Mouse (Mus musculus) limb, embryonic 15.5 days (tissue): ENCODE results near the gene Irf2bpl. TPM values are rescaled to one million over a fixed set of nuclear protein-coding genes. Genes with fewer than 3 reads are reported as not detected.

Experiments used
- ATAC-seq: fragments of 200-750 bp; cut with Nextera tagmentation; 2 replicates; pipeline ENCODE4 v1.8.0; 2017; ENCODE audit warnings: low read depth, moderate TSS enrichment; ENCODE audit not compliant: insufficient number of reproducible peaks, low FRiP score, low TSS enrichment
- H3K27ac ChIP-seq: fragments of 300-500 bp; sonication (generic); 2 replicates; pipeline ENCODE4 v1.5.1; 2015; ENCODE audit warnings: moderate library complexity, mild to moderate bottlenecking, inconsistent platforms
- H3K27me3 ChIP-seq: fragments of 300-500 bp; sonication (generic); 2 replicates; pipeline ENCODE4 v1.6.1; 2015; ENCODE audit warnings: inconsistent platforms
- H3K36me3 ChIP-seq: fragments of 300-500 bp; sonication (generic); 2 replicates; pipeline ENCODE4 v1.6.1; 2015; ENCODE audit warnings: inconsistent platforms
- H3K4me1 ChIP-seq: fragments of 300-500 bp; sonication (generic); 2 replicates; pipeline ENCODE4 v1.6.1; 2015; ENCODE audit warnings: inconsistent platforms
- H3K4me2 ChIP-seq: fragments of 300-500 bp; sonication (generic); 2 replicates; pipeline ENCODE4 v1.6.1; 2015; ENCODE audit warnings: mild to moderate bottlenecking, inconsistent platforms
- H3K4me3 ChIP-seq: fragments of 300-500 bp; sonication (generic); 2 replicates; pipeline ENCODE4 v1.5.1; 2015; ENCODE audit warnings: mild to moderate bottlenecking, inconsistent platforms
- H3K9ac ChIP-seq: fragments of 300-500 bp; sonication (generic); 2 replicates; pipeline ENCODE4 v1.6.1; 2015; ENCODE audit warnings: inconsistent platforms
- H3K9me3 ChIP-seq: fragments of 300-500 bp; sonication (generic); 2 replicates; pipeline ENCODE4 v1.6.1; 2016; ENCODE audit warnings: inconsistent platforms
- WGBS: fragments of 180-500 bp; shearing (Covaris S2); methylation state at CpG from one replicate; pipeline ENCODE4 v1.1.7; 2015; 5-methylcytosine and 5-hydroxymethylcytosine counted together
- polyA plus RNA-seq: library from polyadenylated mRNA; unstranded; fragments of >200 nt; fragmentation: Nextera tagmentation; extraction: Ambion mirVana; gene quantifications from 2 replicates; pipeline ENCODE4 v1.2.1, GENCODE M21; 2015

Gene Irf2bpl
- polyA plus RNA-seq, 1 experiment from 2014 or later, result 38.5 TPM

GRCm38 (mm10) chr12:86840526-86840925, 44.1 kb downstream of the Irf2bpl start:
- 85% methylated on average over 4 of the region's 4 CpGs for WGBS
- no peaks in the 10 kb centered on the region for H3K9me3 ChIP-seq
- H3K4me3 ChIP-seq, result no peak overlapping the region
- no peaks in the 10 kb centered on the region for H3K36me3 ChIP-seq
- H3K4me2 ChIP-seq, result no peak overlapping the region
- H3K4me1 ChIP-seq, result peaks cover 21% of the 10 kb centered on the region
- no peak for ATAC-seq
- no peaks in the 10 kb centered on the region for H3K27me3 ChIP-seq
- H3K27ac ChIP-seq, result no peak overlapping the region
- H3K9ac ChIP-seq, result no peak overlapping the region

GRCm38 (mm10) chr12:86838181-86838580, 46.4 kb downstream of the Irf2bpl start:
- no peak overlapping the region for H3K4me3 ChIP-seq
- peaks cover 28% of the 10 kb centered on the region for H3K4me1 ChIP-seq
- peak overlapping the region; percentile 64 for H3K27ac ChIP-seq
- H3K9ac ChIP-seq, result no peak overlapping the region
- no peaks in the 10 kb centered on the region for H3K9me3 ChIP-seq
- ATAC-seq, result no peak
- H3K36me3 ChIP-seq, result no peaks in the 10 kb centered on the region
- WGBS, result 66% methylated on average over 2 of the region's 2 CpGs
- H3K27me3 ChIP-seq, result no peaks in the 10 kb centered on the region
- H3K4me2 ChIP-seq, result no peak overlapping the region

- Histone ChIP-seq H3K27ac (peak overlapping the region; percentile 75), H3K36me3 (no peaks in the 10 kb centered on the region), H3K4me1 (peaks cover 44% of the 10 kb centered on the region), H3K4me3 (peak overlapping the region; percentile 7), H3K9ac (no peak overlapping the region), H3K4me2 (peak overlapping the region; percentile 32), H3K27me3 (no peaks in the 10 kb centered on the region), H3K9me3 (no peaks in the 10 kb centered on the region)
- peak; percentile 84 for ATAC-seq
- 24% methylated on average over 23 of the region's 23 CpGs for WGBS
Observed at GRCm38 (mm10) chr12:86836431-86837047, 48.1 kb downstream of the Irf2bpl start.

GRCm38 (mm10) chr12:86835899-86836298, 48.7 kb downstream of the Irf2bpl start:
- Histone ChIP-seq H3K36me3 (no peaks in the 10 kb centered on the region), H3K27ac (0 out of 2 replicates have a peak overlapping the region, but pooled peaks have one; percentile 75), H3K4me2 (no peak overlapping the region), H3K9me3 (no peaks in the 10 kb centered on the region), H3K27me3 (no peaks in the 10 kb centered on the region), H3K4me3 (no peak overlapping the region), H3K4me1 (peaks cover 46% of the 10 kb centered on the region), H3K9ac (no peak overlapping the region)
- ATAC-seq, result no peak
- 82% methylated on average over 3 of the region's 3 CpGs for WGBS

- Histone ChIP-seq H3K4me1 (peaks cover 59% of the 10 kb centered on the region), H3K27ac (peak overlapping the region; percentile 47; the same call in 1 of the 2 replicates), H3K4me2 (no peak overlapping the region), H3K27me3 (no peaks in the 10 kb centered on the region), H3K9me3 (no peaks in the 10 kb centered on the region), H3K36me3 (no peaks in the 10 kb centered on the region), H3K4me3 (no peak overlapping the region), H3K9ac (no peak overlapping the region)
- ATAC-seq, result no peak
- WGBS, result 80% methylated on average over 3 of the region's 3 CpGs
Observed at GRCm38 (mm10) chr12:86834416-86834772, 50.2 kb downstream of the Irf2bpl start.

- no peaks in the 10 kb centered on the region for H3K27me3 ChIP-seq
- peak overlapping the region; percentile 47 for H3K27ac ChIP-seq
- WGBS, result 50% methylated on average over 6 of the region's 6 CpGs
- H3K9me3 ChIP-seq, result no peaks in the 10 kb centered on the region
- no peak overlapping the region for H3K9ac ChIP-seq
- H3K36me3 ChIP-seq, result no peaks in the 10 kb centered on the region
- ATAC-seq, result no peak
- peaks cover 57% of the 10 kb centered on the region for H3K4me1 ChIP-seq
- H3K4me2 ChIP-seq, result no peak overlapping the region
- H3K4me3 ChIP-seq, result no peak overlapping the region
Observed at GRCm38 (mm10) chr12:86833711-86834415, 50.7 kb downstream of the Irf2bpl start.

GRCm38 (mm10) chr12:86832551-86833182, 51.9 kb downstream of the Irf2bpl start:
- ATAC-seq, result no peak
- H3K9ac ChIP-seq, result no peak overlapping the region
- H3K27me3 ChIP-seq, result no peaks in the 10 kb centered on the region
- peak overlapping the region; percentile 47 for H3K27ac ChIP-seq
- no peaks in the 10 kb centered on the region for H3K9me3 ChIP-seq
- H3K4me1 ChIP-seq, result peaks cover 45% of the 10 kb centered on the region
- no peaks in the 10 kb centered on the region for H3K36me3 ChIP-seq
- 63% methylated on average over 11 of the region's 11 CpGs for WGBS
- no peak overlapping the region for H3K4me2 ChIP-seq
- no peak overlapping the region for H3K4me3 ChIP-seq

GRCm38 (mm10) chr12:86831591-86832550, 52.7 kb downstream of the Irf2bpl start:
- peak overlapping the region; percentile 65 for H3K27ac ChIP-seq
- ATAC-seq, result no peak
- H3K9ac ChIP-seq, result no peak overlapping the region
- no peaks in the 10 kb centered on the region for H3K36me3 ChIP-seq
- no peaks in the 10 kb centered on the region for H3K9me3 ChIP-seq
- 31% methylated on average over 32 of the region's 32 CpGs for WGBS
- H3K4me2 ChIP-seq, result peak overlapping the region; percentile 34; the same call in 1 of the 2 replicates
- no peaks in the 10 kb centered on the region for H3K27me3 ChIP-seq
- H3K4me1 ChIP-seq, result peaks cover 50% of the 10 kb centered on the region
- H3K4me3 ChIP-seq, result no peak overlapping the region

Other genes with a start within 250 kb of the Irf2bpl start
- 14.0 and 14.1 TPM in 2 replicates for gene Vash1, start 206.1 kb downstream of the Irf2bpl start, polyA plus RNA-seq
- gene Angel1, start 158.3 kb downstream of the Irf2bpl start, polyA plus RNA-seq, result 9.6 and 10.3 TPM in 2 replicates
- gene Lrrc74a, start 150.4 kb downstream of the Irf2bpl start, polyA plus RNA-seq, result not detected in 2 replicates
- 22.0 and 23.3 TPM in 2 replicates for gene Cipc, start 62.2 kb upstream of the Irf2bpl start, polyA plus RNA-seq
- gene Zdhhc22, start 105.6 kb upstream of the Irf2bpl start, polyA plus RNA-seq, result 0.14 TPM in 1 of 2 replicates, not detected in the other
- gene Tmem63c, start 136.5 kb upstream of the Irf2bpl start, polyA plus RNA-seq, result not detected in 2 replicates
- gene Ngb, start 217.7 kb upstream of the Irf2bpl start, polyA plus RNA-seq, result 0.09 and 0.29 TPM in 2 replicates